Mouse (Mus musculus) layer of hippocampus, postnatal 10 days (tissue): ENCODE data around the gene Cd4. TPM values are rescaled to one million over a fixed set of nuclear protein-coding genes. Genes with fewer than 3 reads are reported as not detected.
A peak's percentile ranks its signal among the peaks of the same experiment; 100 is the strongest.
"Not testable (repeated sequence)": the region's sequence is repeated elsewhere in the genome, so short reads cannot be mapped to it uniquely, and the experiment has no call there.

ENCODE experiments used
- DNase-seq, 2 experiments: peaks; one replicate each; pipeline ENCODE4 v3.0.0; 2021; ENCODE audit warnings: low spot score in 2 of 2
- total RNA-seq, 2 experiments: library from RNA; stranded (reverse); gene quantifications; 2 replicates each; pipeline ENCODE4 v1.2.3; 2021

Gene Cd4
- total RNA-seq, 2 experiments from 2014 or later, result 0.62 to 1.0 TPM

DNA sequence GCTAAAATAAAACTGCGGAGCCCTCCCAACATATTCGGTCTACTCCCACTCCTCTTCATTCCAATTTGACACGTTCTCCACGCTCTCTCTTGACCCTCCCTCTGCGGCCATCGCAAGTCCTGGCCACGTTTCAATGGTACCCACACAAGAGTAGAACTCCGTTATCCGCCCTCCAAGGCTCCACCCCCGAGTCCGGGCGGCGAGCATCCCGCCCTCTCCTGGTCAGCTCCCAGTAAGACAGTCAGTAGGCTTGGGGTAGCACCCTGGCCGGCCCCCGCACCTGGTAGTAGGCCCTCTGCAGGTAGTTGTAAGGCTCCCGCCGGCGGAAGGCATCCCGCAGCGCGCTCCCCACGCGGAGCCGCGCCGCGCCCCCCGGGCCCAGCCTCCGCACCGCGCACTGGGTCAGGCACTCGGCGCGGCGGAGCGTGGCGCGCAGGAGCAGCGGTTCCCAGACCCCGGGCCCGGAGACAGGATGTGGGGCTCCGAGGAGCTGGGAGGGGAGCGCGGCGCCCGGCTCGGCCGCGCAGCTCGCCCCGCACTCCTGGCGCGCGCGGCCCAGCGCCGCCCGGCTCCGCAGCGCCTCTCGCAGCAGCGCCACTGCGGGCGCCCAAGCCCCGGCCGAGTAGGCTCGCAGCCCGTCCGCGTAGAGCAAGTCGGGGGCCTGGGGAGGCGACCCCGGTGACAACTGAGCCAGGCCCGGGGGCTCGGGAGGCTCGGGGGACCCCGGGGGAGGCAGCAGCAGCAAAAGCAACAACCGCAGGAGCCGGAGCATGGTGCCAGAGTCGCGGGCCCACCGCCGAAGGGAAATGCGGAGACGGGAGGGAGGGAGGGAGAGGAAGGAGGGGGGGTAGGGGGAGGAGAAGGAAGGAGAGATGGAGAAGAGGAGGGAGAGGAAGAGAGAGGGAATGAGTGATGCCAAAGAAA is 30.8 kb downstream of the Cd4 start, which contains the start of gene P3h3:
P3h3 (minus strand) TSS at position 837 of the 924 bp plus-strand sequence.
- DNase-seq, result peak; percentile 89 to 92

DNA sequence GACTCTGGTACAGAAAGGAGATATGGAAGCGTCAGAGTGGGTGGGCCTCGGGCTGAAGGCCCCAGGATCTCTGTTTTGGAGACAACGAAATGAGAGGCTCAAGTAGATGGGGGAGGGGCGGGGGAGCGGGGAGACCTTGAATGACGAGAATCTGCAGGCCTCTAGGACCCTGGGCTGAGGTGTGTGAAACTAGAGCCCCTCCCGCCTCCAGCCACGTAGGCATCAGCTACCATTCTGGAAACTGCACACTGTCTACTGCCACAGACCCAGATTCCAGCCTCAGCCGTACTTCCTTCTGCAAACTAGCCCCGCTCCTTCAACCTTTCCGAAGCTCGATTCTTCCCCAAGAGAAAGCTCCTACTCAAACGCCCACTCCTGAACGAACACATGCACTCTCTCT is 31.7 kb downstream of the Cd4 start:
- DNase-seq, result peak in 1 of 2 experiments; percentile 60

GRCm38 (mm10) chr6:124854647-124855046 is 33.4 kb downstream of the Cd4 start:
- no peak for DNase-seq

GRCm38 (mm10) chr6:124850535-124850934 is 37.5 kb downstream of the Cd4 start:
- DNase-seq, result no peak

GRCm38 (mm10) chr6:124847305-124847704 is 40.7 kb downstream of the Cd4 start:
- DNase-seq, result peak; percentile 99

DNA sequence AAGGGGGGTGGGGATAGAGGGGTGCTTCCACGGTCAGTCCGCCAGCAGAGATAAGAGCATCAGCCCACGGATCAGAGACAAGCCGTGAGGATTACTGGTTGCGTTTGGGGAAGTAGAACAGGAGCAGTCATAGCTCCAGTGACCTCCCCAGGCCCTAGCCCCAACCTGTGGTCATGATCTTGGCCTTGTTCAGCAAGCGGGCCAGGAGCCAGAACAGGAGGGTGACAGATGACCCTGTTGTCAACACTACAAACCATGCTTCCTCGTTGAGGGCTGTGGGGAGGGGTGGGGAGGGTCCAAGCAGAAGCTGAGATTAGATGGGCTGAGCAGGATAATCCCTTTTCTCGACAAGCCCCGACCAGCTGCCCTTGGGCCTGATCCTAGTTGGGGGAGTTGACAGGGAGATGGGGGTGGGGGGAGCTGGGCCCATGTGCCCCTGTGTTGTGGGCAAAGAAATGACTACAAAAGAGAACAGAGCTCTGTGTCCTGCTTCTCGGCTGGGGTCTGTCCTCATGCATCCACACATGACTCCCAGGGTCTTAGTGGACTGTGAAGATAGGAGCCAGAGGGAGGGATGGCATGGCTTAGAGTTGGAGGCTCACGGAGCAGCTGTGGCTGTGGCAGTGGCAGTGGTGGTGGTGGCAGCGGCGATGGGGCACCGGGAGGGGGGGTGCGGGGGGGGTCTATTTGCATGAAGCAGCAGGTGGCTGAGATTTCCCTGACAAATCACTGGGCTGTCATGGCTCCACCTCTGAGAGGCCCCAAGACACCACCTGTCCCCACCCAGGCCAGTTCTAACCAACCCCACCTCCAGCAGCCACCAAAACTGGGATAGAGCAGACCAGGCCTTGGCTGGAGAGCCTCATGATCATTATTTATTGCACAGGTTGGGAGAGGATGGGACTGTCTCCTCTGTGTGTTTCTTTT is 47.5 kb downstream of the Cd4 start, which contains the start of gene Gnb3:
Gnb3 (minus strand) TSS at position 35 of the 927 bp plus-strand sequence.
- DNase-seq, result no peak

DNA sequence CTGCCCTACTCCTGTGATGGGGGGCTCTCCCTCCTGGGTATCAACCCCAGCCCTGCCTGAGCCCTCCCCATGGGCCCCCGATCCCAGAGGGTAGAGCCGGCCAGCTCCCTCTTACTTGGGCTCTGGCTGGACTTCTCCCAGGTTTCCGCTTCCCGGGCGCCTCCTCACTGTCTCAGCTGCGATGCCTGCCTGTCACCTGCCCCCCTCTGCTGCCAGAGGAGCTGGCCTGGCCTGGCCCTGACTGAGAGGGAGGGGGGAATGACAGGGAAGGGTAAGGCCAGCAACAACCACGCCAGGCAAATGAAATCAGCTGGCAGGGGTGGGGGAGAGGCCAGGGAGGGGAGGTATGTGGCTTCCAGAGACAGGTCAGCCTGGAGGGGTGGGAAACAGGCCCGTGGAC is 48.2 kb downstream of the Cd4 start:
- no peak for DNase-seq

- no peak for DNase-seq
Observed at GRCm38 (mm10) chr6:124836411-124836810, 51.6 kb downstream of the Cd4 start.

DNA sequence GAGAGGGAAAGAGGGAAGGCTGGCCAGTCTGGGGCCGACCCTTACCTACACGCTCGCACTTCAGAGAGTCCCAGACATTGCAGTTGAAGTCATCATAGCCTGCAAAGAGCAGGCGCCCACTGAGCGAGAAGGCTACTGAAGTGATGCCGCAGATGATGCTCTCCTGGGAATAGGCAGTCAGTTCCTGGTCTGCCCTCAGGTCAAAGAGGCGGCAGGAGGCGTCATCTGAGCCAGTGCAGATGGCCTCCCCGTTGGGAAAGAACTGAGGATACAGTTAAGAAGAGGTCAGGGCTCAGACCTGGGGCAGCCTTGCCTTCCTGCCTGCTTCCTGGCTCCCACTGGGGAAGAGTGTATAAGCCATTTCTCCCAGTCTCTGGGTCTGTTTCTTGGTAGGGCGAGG is 52.5 kb downstream of the Cd4 start:
- no peak for DNase-seq

DNA sequence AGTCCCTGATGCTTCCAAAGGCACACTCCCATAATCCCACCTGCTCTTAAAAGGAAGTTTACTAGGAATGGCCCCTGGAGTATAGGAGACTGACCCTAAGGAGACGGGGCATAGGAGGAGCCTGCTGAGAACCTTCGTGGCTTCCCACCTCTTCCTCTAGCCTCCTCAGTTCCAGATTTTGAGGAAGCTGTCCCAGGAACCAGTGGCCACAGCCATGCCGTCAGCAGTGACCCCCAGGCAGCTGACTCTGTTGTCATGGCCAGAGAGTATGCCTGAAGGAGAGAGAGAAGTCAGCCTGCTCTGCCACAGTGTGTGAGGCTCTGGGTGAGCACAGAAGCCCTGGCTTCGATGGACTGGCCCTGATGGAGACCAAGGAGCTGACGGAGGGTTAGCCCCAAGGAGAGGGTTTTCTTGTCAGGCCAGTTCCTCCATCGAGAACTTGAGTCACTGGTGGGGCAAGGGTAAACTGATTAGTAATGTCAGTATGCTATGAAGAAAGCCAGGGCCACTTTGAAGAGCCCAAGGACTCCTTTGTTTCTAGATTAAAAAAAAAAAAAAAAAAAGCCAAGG is 53.4 kb downstream of the Cd4 start:
- no peak for DNase-seq

DNA sequence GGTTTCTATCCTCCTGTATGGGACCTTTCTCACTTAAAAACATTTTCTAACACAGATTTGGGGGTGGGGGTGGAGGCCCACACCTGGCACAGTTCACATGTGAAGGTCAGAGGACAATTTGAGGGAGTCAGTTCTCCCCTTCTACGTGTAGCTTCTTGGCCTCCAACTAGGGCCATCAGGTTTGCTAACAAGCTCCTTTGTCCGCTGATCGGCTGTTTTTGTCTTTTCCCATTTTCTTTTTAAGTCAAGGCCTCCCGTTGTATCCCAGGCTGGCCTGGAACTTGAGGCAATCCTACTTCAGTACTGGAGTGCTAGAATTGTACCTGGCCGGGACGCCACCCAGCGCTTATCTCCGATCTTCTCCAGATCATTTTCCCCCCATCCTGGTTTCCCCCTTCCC is 56.4 kb downstream of the Cd4 start:
- DNase-seq, result no peak

- DNase-seq, result not testable (repeated sequence)
Observed at GRCm38 (mm10) chr6:124831199-124831598, 56.8 kb downstream of the Cd4 start.

- DNase-seq, result peak; percentile 89 to 92
Observed at GRCm38 (mm10) chr6:124829799-124830700, 58.0 kb downstream of the Cd4 start.

DNA sequence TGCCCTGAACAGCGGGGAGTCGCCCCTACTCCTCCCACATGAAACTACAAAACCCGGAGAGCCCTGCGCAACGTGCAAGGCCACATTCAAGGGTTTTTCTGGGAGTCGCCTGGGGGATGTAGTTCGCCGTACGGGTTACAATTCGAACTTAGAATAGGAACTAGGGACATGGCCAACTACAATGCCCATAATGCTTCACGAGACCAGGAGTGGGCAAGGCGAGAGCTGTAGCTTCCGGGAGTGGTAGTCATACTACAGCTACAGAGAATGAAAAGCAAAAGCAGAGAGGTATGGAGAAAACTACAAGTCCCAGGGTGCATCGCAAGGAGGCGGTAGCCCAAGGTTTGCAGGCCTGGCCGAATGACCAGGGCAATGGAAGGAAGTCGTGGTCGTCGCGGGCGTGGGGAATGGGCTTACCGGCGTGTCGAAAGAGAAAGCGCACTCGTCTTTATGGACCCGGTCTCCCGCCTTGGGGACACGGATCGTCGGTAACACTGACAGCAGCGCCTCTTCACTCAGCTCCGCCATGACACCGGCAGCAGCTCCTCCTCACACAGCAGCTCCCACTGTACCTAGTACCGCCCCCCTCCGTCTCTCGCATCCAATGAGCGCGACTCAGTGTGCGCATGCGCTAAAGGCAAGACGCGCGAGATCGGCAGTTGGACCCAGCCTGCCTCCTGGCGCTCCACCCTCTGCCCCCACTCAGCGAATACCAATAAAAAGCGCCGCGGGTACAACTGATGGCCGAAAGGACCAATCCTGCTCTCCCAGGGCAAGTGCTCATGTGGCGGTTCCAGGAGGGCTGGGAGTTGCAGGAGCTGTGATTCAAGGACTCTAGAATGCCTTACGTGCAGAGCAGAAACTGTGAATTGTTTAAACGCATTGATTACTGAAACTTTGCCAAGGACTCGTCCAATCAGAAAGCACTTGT is 58.9 kb downstream of the Cd4 start, which contains the start of the genes Usp5 and Cdca3:
Usp5 (minus strand) TSS at position 617 of the 931 bp plus-strand sequence.
Cdca3 (plus strand) TSS at position 680 of the 931 bp plus-strand sequence.
- peak; percentile 96 to 98 for DNase-seq

- DNase-seq, result peak in 1 of 2 experiments; percentile 43
Observed at GRCm38 (mm10) chr6:124828101-124828592, 59.9 kb downstream of the Cd4 start.

DNA sequence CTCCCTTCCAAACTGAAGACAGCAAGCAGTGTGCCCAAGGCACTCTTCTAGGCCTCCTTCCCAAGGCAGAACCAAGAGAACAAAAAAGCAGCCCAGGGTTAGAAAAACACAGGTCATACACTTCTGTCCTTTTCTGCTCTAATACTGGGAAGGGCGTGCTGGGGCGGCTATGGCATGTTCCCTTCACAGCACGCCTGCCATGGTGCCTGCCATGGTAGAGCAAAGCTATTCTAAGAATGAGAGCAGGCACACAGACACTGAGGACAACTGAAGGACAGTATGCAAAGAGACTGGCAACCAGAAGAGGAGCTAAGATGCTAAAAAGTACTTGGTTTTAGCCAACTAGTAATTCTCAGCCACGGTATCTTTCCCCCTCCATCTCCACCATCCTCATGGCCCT is 66.0 kb downstream of the Cd4 start:
- DNase-seq, result no peak

DNA sequence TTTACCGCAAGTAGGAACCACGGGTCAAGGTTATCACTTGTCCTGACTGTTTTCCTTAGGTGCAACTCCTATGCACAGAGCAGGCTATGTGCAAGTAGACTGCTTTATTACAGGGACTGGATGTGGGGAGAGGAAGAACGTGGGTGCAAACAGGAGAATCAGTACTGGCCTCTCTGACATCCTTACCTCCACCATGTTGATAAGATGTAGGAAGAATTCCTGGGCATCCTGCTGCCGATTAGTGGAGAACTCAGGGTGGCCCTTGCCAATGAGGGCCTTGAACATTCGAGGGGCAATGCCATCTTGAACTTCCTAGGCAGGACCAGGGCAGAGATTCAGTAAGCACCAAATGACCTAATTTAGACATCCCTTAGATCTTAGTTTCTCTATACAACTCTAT is 67.1 kb downstream of the Cd4 start:
- no peak for DNase-seq

DNA sequence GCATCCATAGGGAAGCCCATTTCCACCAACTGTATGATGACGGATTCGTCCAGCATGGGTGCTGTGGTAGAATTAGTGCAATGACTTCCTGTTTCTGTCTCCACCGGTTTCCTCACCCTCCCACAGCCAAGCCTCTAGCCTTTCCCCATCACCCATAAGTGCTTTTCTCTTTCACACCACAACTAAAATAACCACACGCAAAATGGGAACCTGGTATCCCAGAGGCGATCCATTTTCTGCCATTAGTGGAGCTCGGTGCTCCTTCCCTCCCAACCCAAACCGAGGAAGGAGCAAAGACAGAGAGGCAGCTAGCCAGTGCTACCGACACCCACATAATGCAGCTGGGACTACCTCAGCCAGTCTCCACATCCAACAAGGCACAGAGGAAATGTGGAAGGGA is 70.0 kb downstream of the Cd4 start:
- DNase-seq, result no peak

- DNase-seq, result no peak
Observed at GRCm38 (mm10) chr6:124817563-124817962, 70.5 kb downstream of the Cd4 start.
